Mouse (Mus musculus) lung, postnatal 14 days (tissue): ENCODE data around the gene Zdhhc24.
A peak's percentile ranks its signal among the peaks of the same experiment; 100 is the strongest.
"Not testable (repeated sequence)": the region's sequence is repeated elsewhere in the genome, so short reads cannot be mapped to it uniquely, and the experiment has no call there.

Experiments
- DNase-seq: peaks from one replicate; pipeline ENCODE4 v3.0.0; 2021

The Zdhhc24 gene

GRCm38 (mm10) chr19:4878405-4879323 lies at the start of gene Zdhhc24:
Gene Zdhhc24 (plus strand): TSS chr19:4878668.
- DNase-seq, result peak; percentile 95

- no peak for DNase-seq
Observed at GRCm38 (mm10) chr19:4829156-4829555, 49.3 kb upstream of the Zdhhc24 start.

GRCm38 (mm10) chr19:4833977-4834376 lies 44.5 kb upstream of the Zdhhc24 start:
- no peak for DNase-seq

GRCm38 (mm10) chr19:4836096-4836495 lies 42.4 kb upstream of the Zdhhc24 start:
- no peak for DNase-seq

- no peak for DNase-seq
Observed at GRCm38 (mm10) chr19:4837049-4837448, 41.4 kb upstream of the Zdhhc24 start.

GRCm38 (mm10) chr19:4838526-4839140 lies 39.8 kb upstream of the Zdhhc24 start:
- DNase-seq, result no peak

GRCm38 (mm10) chr19:4839149-4839548 lies 39.3 kb upstream of the Zdhhc24 start, which contains the start of the genes Ccs and Ccdc87:
Gene Ccs (minus strand): TSS chr19:4839332.
Gene Ccdc87 (plus strand): TSS chr19:4839366.
- peak; percentile 98 for DNase-seq

- DNase-seq, result no peak
Observed at GRCm38 (mm10) chr19:4840848-4841247, 37.6 kb upstream of the Zdhhc24 start.

GRCm38 (mm10) chr19:4842611-4843010 lies 35.9 kb upstream of the Zdhhc24 start:
- DNase-seq, result no peak

GRCm38 (mm10) chr19:4845846-4846245 lies 32.6 kb upstream of the Zdhhc24 start:
- DNase-seq, result no peak

- peak; percentile 21 for DNase-seq
Observed at GRCm38 (mm10) chr19:4847490-4847889, 31.0 kb upstream of the Zdhhc24 start.

GRCm38 (mm10) chr19:4849800-4850199 lies 28.7 kb upstream of the Zdhhc24 start:
- DNase-seq, result no peak

GRCm38 (mm10) chr19:4850281-4850680 lies 28.2 kb upstream of the Zdhhc24 start:
- no peak for DNase-seq

GRCm38 (mm10) chr19:4854552-4855469 lies 23.7 kb upstream of the Zdhhc24 start, which contains the start of gene Ctsf:
Gene Ctsf (plus strand): TSS chr19:4855130.
- DNase-seq, result peak; percentile 85

GRCm38 (mm10) chr19:4855470-4855820 lies 23.0 kb upstream of the Zdhhc24 start:
- no peak for DNase-seq

GRCm38 (mm10) chr19:4855951-4856350 lies 22.5 kb upstream of the Zdhhc24 start:
- no peak for DNase-seq

GRCm38 (mm10) chr19:4859081-4859480 lies 19.4 kb upstream of the Zdhhc24 start:
- no peak for DNase-seq

GRCm38 (mm10) chr19:4863048-4863447 lies 15.4 kb upstream of the Zdhhc24 start:
- DNase-seq, result no peak

- peak; percentile 31 for DNase-seq
Observed at GRCm38 (mm10) chr19:4865147-4865546, 13.3 kb upstream of the Zdhhc24 start.

- DNase-seq, result not testable (repeated sequence)
Observed at GRCm38 (mm10) chr19:4874613-4875012, 3.9 kb upstream of the Zdhhc24 start.

GRCm38 (mm10) chr19:4876241-4876640 lies 2.2 kb upstream of the Zdhhc24 start:
- no peak for DNase-seq

- DNase-seq, result no peak
Observed at GRCm38 (mm10) chr19:4876755-4877154, 1.7 kb upstream of the Zdhhc24 start.

- peak; percentile 40 for DNase-seq
Observed at GRCm38 (mm10) chr19:4877785-4878184, 683 bp upstream of the Zdhhc24 start, which contains the start of gene Actn3. Gene Actn3 (minus strand): TSS chr19:4877909.
